Comparison of ENCODE assay signal across 15 mouse cellular contexts in genomic region chr13:45636435-45636834, GRCm38 (mm10).
DNase-seq lines count a peak whose midpoint lies in the region; ATAC-seq and TF ChIP-seq lines count a peak whose summit lies in the region.
"Had no signal": no experiment of that assay in that cellular context is flagged by ENCODE, and none has a peak within 500 bp of the region (broad histone marks: within the 10 kb centered on the region; RNA-seq: fewer than 3 reads in every experiment).

No protein-coding gene starts in this region.

- no peak overlapping the region for H3K27ac ChIP-seq in forebrain, embryonic 14.5 days (ENCODE audit: low read depth, low read length)
- H3K27ac ChIP-seq in forebrain, embryonic 11.5 days (ENCODE audit: low read depth, low read length), result no peak overlapping the region
- peak overlapping the region; percentile 63 for H3K27ac ChIP-seq in heart, postnatal 0 days (ENCODE audit: low read depth)
- H3K27ac ChIP-seq: forebrain, embryonic 15.5 days; hindbrain, embryonic 13.5 days; liver, embryonic 15.5 days had no signal

- no peak for TF ChIP-seq EP300 in heart, postnatal 0 days (IDR thresholded peaks at IDR 0.05; ENCODE audit: low read depth)

- no peaks in the 10 kb centered on the region for H3K9me3 ChIP-seq in forebrain, embryonic 14.5 days (replicated peaks; ENCODE audit: control insufficient read depth, low read length)
- H3K9me3 ChIP-seq in forebrain, embryonic 11.5 days (ENCODE audit: control insufficient read depth, low read length), result no peaks in the 10 kb centered on the region
- H3K9me3 ChIP-seq in heart, postnatal 0 days (replicated peaks; ENCODE audit: control insufficient read depth, low read length), result no peaks in the 10 kb centered on the region
- H3K9me3 ChIP-seq: forebrain, embryonic 15.5 days; hindbrain, embryonic 13.5 days; liver, embryonic 15.5 days; megakaryocyte, embryonic 14.5 days had no signal

- whole genome bisulfite sequencing in forebrain, embryonic 14.5 days, result 82% methylated on average over 3 of the region's 3 CpGs
- 91% methylated on average over 3 of the region's 3 CpGs for WGBS in forebrain, embryonic 11.5 days
- 40% methylated on average over 3 of the region's 3 CpGs for WGBS in heart, postnatal 0 days

- no peak overlapping the region for H3K4me3 ChIP-seq in forebrain, embryonic 14.5 days (ENCODE audit: low read depth, low read length)
- H3K4me3 ChIP-seq in forebrain, embryonic 11.5 days (ENCODE audit: low read depth, low read length), result no peak overlapping the region
- H3K4me3 ChIP-seq in heart, postnatal 0 days (ENCODE audit: low read depth, low read length), result no peak overlapping the region
- H3K4me3 ChIP-seq: forebrain, embryonic 15.5 days; hindbrain, embryonic 13.5 days; liver, embryonic 15.5 days; megakaryocyte, embryonic 14.5 days had no signal

- no peak for ATAC-seq in forebrain, embryonic 14.5 days
- no peak for ATAC-seq in forebrain, embryonic 11.5 days (replicated peaks; ENCODE audit: low FRiP score)
- ATAC-seq in heart, postnatal 0 days (ENCODE audit: insufficient read depth, low read depth), result no peak
- ATAC-seq in common myeloid progenitor, adult 5-6 weeks (replicated peaks; ENCODE audit: low read depth, poor library complexity, severe bottlenecking), result peak; percentile 54
- peak; percentile 93 for ATAC-seq in megakaryocyte progenitor cell, adult 5-6 weeks (replicated peaks; ENCODE audit: poor library complexity)
- ATAC-seq: forebrain, embryonic 15.5 days had no signal

- H3K36me3 ChIP-seq in forebrain, embryonic 14.5 days (ENCODE audit: control insufficient read depth, insufficient read depth, low read length), result no peaks in the 10 kb centered on the region
- H3K36me3 ChIP-seq in forebrain, embryonic 11.5 days (ENCODE audit: control insufficient read depth, insufficient read depth, low read length), result no peaks in the 10 kb centered on the region
- H3K36me3 ChIP-seq in heart, postnatal 0 days (replicated peaks; ENCODE audit: control insufficient read depth, insufficient read depth, low read length), result no peaks in the 10 kb centered on the region; the same call in 1 of the 2 replicates
- H3K36me3 ChIP-seq: forebrain, embryonic 15.5 days; hindbrain, embryonic 13.5 days; liver, embryonic 15.5 days had no signal

- no peaks in the 10 kb centered on the region for H3K4me1 ChIP-seq in forebrain, embryonic 14.5 days (ENCODE audit: control insufficient read depth, insufficient read depth, low read length)
- H3K4me1 ChIP-seq in forebrain, embryonic 11.5 days (replicated peaks; ENCODE audit: control insufficient read depth, insufficient read depth, low read length), result no peaks in the 10 kb centered on the region
- 0 out of 2 replicates have a peak, but pooled peaks cover 12% of the 10 kb centered on the region for H3K4me1 ChIP-seq in heart, postnatal 0 days (ENCODE audit: control insufficient read depth, insufficient read depth)

- DNase-seq in forebrain, embryonic 14.5 days (ENCODE audit: low spot score), result peak; percentile 44
- DNase-seq in forebrain, embryonic 11.5 days (ENCODE audit: low spot score), result no peak
- peak; percentile 5 for DNase-seq in heart, postnatal 0 days (ENCODE audit: low spot score)
- DNase-seq in heart, adult 8-10 months (ENCODE audit: low spot score), result no peak
- DNase-seq in testis, postnatal 10 days (ENCODE audit: low spot score), result no peak
- DNase-seq: layer of hippocampus, postnatal 36 days; lung, postnatal 10 days; right cerebral cortex, adult 18-20 months; thymus, adult 18-20 months had no signal

- no peak overlapping the region for H3K9ac ChIP-seq in forebrain, embryonic 14.5 days (ENCODE audit: low read length)
- no peak overlapping the region for H3K9ac ChIP-seq in forebrain, embryonic 11.5 days (ENCODE audit: low read length)
- H3K9ac ChIP-seq in heart, postnatal 0 days (replicated peaks; ENCODE audit: low read depth, low read length), result no peak overlapping the region
- H3K9ac ChIP-seq: forebrain, embryonic 15.5 days; hindbrain, embryonic 13.5 days; liver, embryonic 15.5 days had no signal

- no peak overlapping the region for H3K4me2 ChIP-seq in forebrain, embryonic 14.5 days (ENCODE audit: low read length)
- H3K4me2 ChIP-seq in forebrain, embryonic 11.5 days (ENCODE audit: low read depth, low read length, severe bottlenecking), result no peak overlapping the region
- no peak overlapping the region for H3K4me2 ChIP-seq in heart, postnatal 0 days (ENCODE audit: low read depth, low read length)
- H3K4me2 ChIP-seq: forebrain, embryonic 15.5 days; hindbrain, embryonic 13.5 days; liver, embryonic 15.5 days had no signal

- no peaks in the 10 kb centered on the region for H3K27me3 ChIP-seq in forebrain, embryonic 14.5 days (replicated peaks; ENCODE audit: control insufficient read depth, insufficient read depth, low read length)
- H3K27me3 ChIP-seq in forebrain, embryonic 11.5 days (ENCODE audit: control insufficient read depth, insufficient read depth, low read length), result no peaks in the 10 kb centered on the region
- no peaks in the 10 kb centered on the region for H3K27me3 ChIP-seq in heart, postnatal 0 days (ENCODE audit: control insufficient read depth, insufficient read depth, low read length)
- H3K27me3 ChIP-seq: forebrain, embryonic 15.5 days; hindbrain, embryonic 13.5 days; liver, embryonic 15.5 days; megakaryocyte, embryonic 14.5 days had no signal

- no peak for TF ChIP-seq CTCF in heart, postnatal 0 days (IDR thresholded peaks at IDR 0.05; ENCODE audit: low read depth)

Comparison
In these comparisons a context has a peak if more than half of its experiments do, and no peak if none do; other contexts are left out.
1. DNase-seq: peak in forebrain, embryonic 14.5 days (single experiment) and heart, postnatal 0 days (single experiment); none in forebrain, embryonic 11.5 days (single experiment), heart, adult 8-10 months (single experiment) and testis, postnatal 10 days (single experiment).
2. ATAC-seq: peak in common myeloid progenitor, adult 5-6 weeks (single experiment) and megakaryocyte progenitor cell, adult 5-6 weeks (single experiment); none in forebrain, embryonic 14.5 days (single experiment), forebrain, embryonic 11.5 days (single experiment) and heart, postnatal 0 days (single experiment).